Mouse (Mus musculus): ENCODE measurements around the gene Muc3. TPM values are rescaled to one million over a fixed set of nuclear protein-coding genes. Genes with fewer than 3 reads are reported as not detected.

Muc3 gene
- polyA plus RNA-seq, 2 experiments: not detected

DNA sequence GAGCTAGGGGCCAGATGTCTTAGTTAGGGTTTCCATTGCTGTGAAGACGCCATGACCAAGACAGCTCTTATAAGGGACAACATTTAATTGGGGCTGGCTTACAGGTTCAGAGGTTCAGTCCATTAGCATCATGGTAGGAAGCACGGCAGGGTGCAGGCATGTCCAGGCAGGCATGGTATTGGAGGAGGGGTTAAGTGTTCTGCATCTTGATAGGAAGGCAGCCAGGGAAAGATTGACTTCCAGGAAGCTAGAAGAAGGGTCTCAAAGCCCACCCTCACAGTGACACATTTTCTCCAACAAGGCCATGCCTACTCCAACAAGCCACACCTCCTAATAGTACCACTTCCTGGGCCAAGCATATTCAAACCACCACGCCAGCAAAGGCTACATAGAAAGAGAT, 63.4 kb downstream of the Muc3 start:
- Histone ChIP-seq H3K36me3 (ENCODE audit: control insufficient read depth, insufficient read depth, low read length) (no peaks in the 10 kb centered on the region), H3K9me3 (ENCODE audit: control insufficient read depth, low read length) (no peaks in the 10 kb centered on the region), H3K4me3 (replicated peaks; ENCODE audit: low read length) (no peak overlapping the region), H3K4me1 (ENCODE audit: control insufficient read depth, insufficient read depth, low read length) (no peaks in the 10 kb centered on the region), H3K9ac (ENCODE audit: low read depth, low read length, severe bottlenecking) (no peak overlapping the region), H3K27me3 (ENCODE audit: control insufficient read depth, insufficient read depth, low read length) (no peaks in the 10 kb centered on the region), H3K4me2 (replicated peaks; ENCODE audit: low read depth, low read length, severe bottlenecking) (no peak overlapping the region), H3K27ac (replicated peaks; ENCODE audit: low read depth, low read length) (no peak overlapping the region)
- WGBS: 73% methylated on average over 3 of the region's 3 CpGs
- no peak for DNase-seq (ENCODE audit: low spot score)
- no peak for ATAC-seq (ENCODE audit: low FRiP score, low read depth)
- TF ChIP-seq POLR2A (IDR thresholded peaks at IDR 0.05; ENCODE audit: borderline replicate concordance, extremely low read depth, insufficient read depth, insufficient read length): no peak

DNA sequence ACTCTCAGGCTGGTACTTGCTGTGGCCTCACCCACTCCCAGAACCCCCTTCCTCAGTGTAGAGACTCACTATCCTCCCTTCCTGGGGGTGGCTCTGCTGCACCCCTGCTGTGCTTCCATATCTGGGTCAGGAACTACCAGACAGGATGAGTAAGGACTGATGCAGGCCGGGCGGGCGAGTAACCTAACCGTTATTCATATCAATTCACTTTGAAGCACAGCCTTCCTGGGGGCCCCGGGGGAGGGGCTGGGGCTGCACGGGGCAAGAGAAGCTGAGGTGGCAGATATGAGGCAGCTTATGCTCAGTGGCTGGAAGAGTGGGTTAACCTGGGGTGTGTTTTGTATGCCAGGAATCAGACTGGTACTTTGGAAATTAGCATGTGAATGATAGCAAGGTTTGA, 64.1 kb downstream of the Muc3 start:
- ATAC-seq (ENCODE audit: low FRiP score, low read depth): no peak
- H3K27me3 ChIP-seq (ENCODE audit: control insufficient read depth, insufficient read depth, low read length): no peaks in the 10 kb centered on the region
- no peak overlapping the region for H3K9ac ChIP-seq (ENCODE audit: low read depth, low read length, severe bottlenecking)
- H3K27ac ChIP-seq (replicated peaks; ENCODE audit: low read depth, low read length): no peak overlapping the region
- WGBS: 86% methylated on average over 6 of the region's 6 CpGs
- no peaks in the 10 kb centered on the region for H3K36me3 ChIP-seq (ENCODE audit: control insufficient read depth, insufficient read depth, low read length)
- no peak for TF ChIP-seq POLR2A (IDR thresholded peaks at IDR 0.05; ENCODE audit: borderline replicate concordance, extremely low read depth, insufficient read depth, insufficient read length)
- H3K9me3 ChIP-seq (ENCODE audit: control insufficient read depth, low read length): no peaks in the 10 kb centered on the region
- no peak overlapping the region for H3K4me3 ChIP-seq (replicated peaks; ENCODE audit: low read length)
- H3K4me1 ChIP-seq (ENCODE audit: control insufficient read depth, insufficient read depth, low read length): no peaks in the 10 kb centered on the region
- no peak for DNase-seq (ENCODE audit: low spot score)
- no peak overlapping the region for H3K4me2 ChIP-seq (replicated peaks; ENCODE audit: low read depth, low read length, severe bottlenecking)

Other genes with a start within 250 kb of the Muc3 start
- 23.4 and 28.8 TPM in 2 replicates for gene Ift22, start 241.2 kb downstream of the Muc3 start, polyA plus RNA-seq (2012; rRNA removed)
- gene Ift22, start 241.2 kb downstream of the Muc3 start, polyA plus RNA-seq (2014; fragmentation: Nextera tagmentation; extraction: Ambion mirVana): 56.6 and 58.9 TPM in 2 replicates
- 194 and 225 TPM in 2 replicates for gene Fis1, start 196.0 kb downstream of the Muc3 start, polyA plus RNA-seq (2012; rRNA removed)
- 284 and 300 TPM in 2 replicates for gene Fis1, start 196.0 kb downstream of the Muc3 start, polyA plus RNA-seq (2014; fragmentation: Nextera tagmentation; extraction: Ambion mirVana)
- 0.60 and 0.74 TPM in 2 replicates for gene Cldn15, start 182.7 kb downstream of the Muc3 start, polyA plus RNA-seq (2012; rRNA removed)
- gene Cldn15, start 182.7 kb downstream of the Muc3 start, polyA plus RNA-seq (2014; fragmentation: Nextera tagmentation; extraction: Ambion mirVana): 0.28 TPM in 1 of 2 replicates, not detected in the other
- gene Plod3, start 162.3 kb downstream of the Muc3 start, polyA plus RNA-seq (2012; rRNA removed): 114 and 126 TPM in 2 replicates
- 54.0 and 55.1 TPM in 2 replicates for gene Plod3, start 162.3 kb downstream of the Muc3 start, polyA plus RNA-seq (2014; fragmentation: Nextera tagmentation; extraction: Ambion mirVana)
- gene Znhit1, start 161.3 kb downstream of the Muc3 start, polyA plus RNA-seq (2012; rRNA removed): 82.4 and 82.7 TPM in 2 replicates
- gene Znhit1, start 161.3 kb downstream of the Muc3 start, polyA plus RNA-seq (2014; fragmentation: Nextera tagmentation; extraction: Ambion mirVana): 105 and 112 TPM in 2 replicates
- 0.08 and 0.21 TPM in 2 replicates for gene Vgf, start 122.9 kb downstream of the Muc3 start, polyA plus RNA-seq (2012; rRNA removed)
- 0.11 TPM in 1 of 2 replicates, not detected in the other for gene Vgf, start 122.9 kb downstream of the Muc3 start, polyA plus RNA-seq (2014; fragmentation: Nextera tagmentation; extraction: Ambion mirVana)
- 98.3 and 112 TPM in 2 replicates for gene Ap1s1, start 103.2 kb downstream of the Muc3 start, polyA plus RNA-seq (2012; rRNA removed)
- gene Ap1s1, start 103.2 kb downstream of the Muc3 start, polyA plus RNA-seq (2014; fragmentation: Nextera tagmentation; extraction: Ambion mirVana): 144 and 146 TPM in 2 replicates
- gene Serpine1, start 77.1 kb downstream of the Muc3 start, polyA plus RNA-seq (2012; rRNA removed): 3.9 and 4.5 TPM in 2 replicates
- gene Serpine1, start 77.1 kb downstream of the Muc3 start, polyA plus RNA-seq (2014; fragmentation: Nextera tagmentation; extraction: Ambion mirVana): 0.40 and 0.48 TPM in 2 replicates
- gene Trim56, start 33.1 kb downstream of the Muc3 start, polyA plus RNA-seq (2012; rRNA removed): 3.1 and 4.0 TPM in 2 replicates
- gene Trim56, start 33.1 kb downstream of the Muc3 start, polyA plus RNA-seq (2014; fragmentation: Nextera tagmentation; extraction: Ambion mirVana): 9.1 and 9.5 TPM in 2 replicates
- 0.73 and 1.4 TPM in 2 replicates for gene Muc3a, start 63.1 kb upstream of the Muc3 start, polyA plus RNA-seq (2012; rRNA removed)
- gene Muc3a, start 63.1 kb upstream of the Muc3 start, polyA plus RNA-seq (2014; fragmentation: Nextera tagmentation; extraction: Ambion mirVana): 0.10 TPM in 1 of 2 replicates, not detected in the other
- gene Ache, start 138.2 kb upstream of the Muc3 start, polyA plus RNA-seq (2012; rRNA removed): 21.8 and 28.7 TPM in 2 replicates
- 18.0 and 21.8 TPM in 2 replicates for gene Ache, start 138.2 kb upstream of the Muc3 start, polyA plus RNA-seq (2014; fragmentation: Nextera tagmentation; extraction: Ambion mirVana)
- 10.4 and 10.5 TPM in 2 replicates for gene Ufsp1, start 145.3 kb upstream of the Muc3 start, polyA plus RNA-seq (2012; rRNA removed)
- 9.8 and 10.2 TPM in 2 replicates for gene Ufsp1, start 145.3 kb upstream of the Muc3 start, polyA plus RNA-seq (2014; fragmentation: Nextera tagmentation; extraction: Ambion mirVana)
- 263 and 300 TPM in 2 replicates for gene Srrt, start 158.4 kb upstream of the Muc3 start, polyA plus RNA-seq (2012; rRNA removed)
- 104 and 109 TPM in 2 replicates for gene Srrt, start 158.4 kb upstream of the Muc3 start, polyA plus RNA-seq (2014; fragmentation: Nextera tagmentation; extraction: Ambion mirVana)
- gene Trip6, start 165.1 kb upstream of the Muc3 start, polyA plus RNA-seq (2012; rRNA removed): 131 and 155 TPM in 2 replicates
- gene Trip6, start 165.1 kb upstream of the Muc3 start, polyA plus RNA-seq (2014; fragmentation: Nextera tagmentation; extraction: Ambion mirVana): 91.0 and 105 TPM in 2 replicates
- gene Slc12a9, start 184.3 kb upstream of the Muc3 start, polyA plus RNA-seq (2012; rRNA removed): 20.2 and 26.1 TPM in 2 replicates
- gene Slc12a9, start 184.3 kb upstream of the Muc3 start, polyA plus RNA-seq (2014; fragmentation: Nextera tagmentation; extraction: Ambion mirVana): 8.0 and 11.9 TPM in 2 replicates
- gene Ephb4, start 200.8 kb upstream of the Muc3 start, polyA plus RNA-seq (2012; rRNA removed): 102 and 125 TPM in 2 replicates
- gene Ephb4, start 200.8 kb upstream of the Muc3 start, polyA plus RNA-seq (2014; fragmentation: Nextera tagmentation; extraction: Ambion mirVana): 78.1 and 92.1 TPM in 2 replicates